Mouse (Mus musculus): ENCODE results near the gene Trim25.

- TF ChIP-seq CTCF (IDR thresholded peaks at IDR 0.05; ENCODE audit: low read depth, low read length) (no peak), POLR2A (IDR thresholded peaks at IDR 0.05; ENCODE audit: extremely low read depth, insufficient read depth, low read length) (no peak)
Measured at GRCm38 (mm10) chr11:89009066-89009465, 9.9 kb downstream of the Trim25 start.

All from liver, adult 2 months (tissue).